ENCODE assay signal across 18 mouse cellular contexts in the genomic region with DNA sequence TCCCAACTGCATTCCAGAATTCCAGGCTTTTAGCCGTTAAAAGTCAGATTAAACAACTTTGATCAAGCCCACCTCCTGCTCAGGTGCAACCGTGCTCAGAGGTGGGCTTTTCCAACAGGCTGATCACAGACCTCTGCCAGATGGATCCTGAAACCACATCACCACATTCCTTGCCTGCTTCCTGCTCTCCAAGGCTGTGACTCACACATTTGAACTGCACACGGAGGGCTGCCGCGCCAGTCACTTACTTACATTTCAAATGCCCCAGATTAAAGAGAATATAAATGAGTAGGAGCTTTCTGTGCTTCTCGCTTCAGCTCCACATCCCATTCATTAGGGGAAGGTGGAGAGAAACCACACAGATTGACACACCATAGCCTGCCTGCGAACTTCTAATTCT.
DNase-seq lines count a peak whose midpoint lies in the region; ATAC-seq and TF ChIP-seq lines count a peak whose summit lies in the region.
"Had no signal": no experiment of that assay in that cellular context is flagged by ENCODE, and none has a peak within 500 bp of the region (broad histone marks: within the 10 kb centered on the region; RNA-seq: fewer than 3 reads in every experiment).

No protein-coding gene starts in this region.

- DNase-seq in frontal cortex, postnatal 14 days (ENCODE audit: low spot score in 2 of 2): no peak
- no peak for DNase-seq in kidney, adult 9 months
- no peak for DNase-seq in midbrain, embryonic 11.5 days (ENCODE audit: low spot score, missing footprints)
- DNase-seq in spleen, postnatal 4 days (ENCODE audit: low spot score in 2 of 2): no peak
- DNase-seq: B cell, adult 2 months; cerebellum, adult 8-10 months; forebrain, postnatal 0 days; gastrocnemius, postnatal 25 days; kidney, postnatal 25 days; liver; lung, adult 2 months; right cerebral cortex, postnatal 4 days; thymus, adult 18-20 months had no signal

- no peak overlapping the region for H3K4me2 ChIP-seq in kidney, embryonic 15.5 days
- H3K4me2 ChIP-seq in midbrain, embryonic 15.5 days: no peak overlapping the region
- H3K4me2 ChIP-seq in midbrain, embryonic 11.5 days: no peak overlapping the region
- H3K4me2 ChIP-seq in myocyte (ENCODE audit: low read depth): peak overlapping the region; percentile 48
- H3K4me2 ChIP-seq: neural tube, embryonic 13.5 days had no signal

- no peak overlapping the region for H3K4me3 ChIP-seq in kidney, embryonic 15.5 days (replicated peaks)
- no peak overlapping the region for H3K4me3 ChIP-seq in midbrain, embryonic 15.5 days
- H3K4me3 ChIP-seq in midbrain, embryonic 11.5 days (ENCODE audit: low read depth, low read length): no peak overlapping the region
- no peak overlapping the region for H3K4me3 ChIP-seq in myocyte
- H3K4me3 ChIP-seq: neural tube, embryonic 13.5 days had no signal

- peaks cover 2% of the 10 kb centered on the region; the same call in 1 of the 2 replicates for H3K4me1 ChIP-seq in kidney, embryonic 15.5 days
- H3K4me1 ChIP-seq in midbrain, embryonic 15.5 days: 0 out of 2 replicates have a peak, but pooled peaks cover 4% of the 10 kb centered on the region
- H3K4me1 ChIP-seq in midbrain, embryonic 11.5 days (ENCODE audit: control insufficient read depth, insufficient read depth, low read length): no peaks in the 10 kb centered on the region
- H3K4me1 ChIP-seq: neural tube, embryonic 13.5 days had no signal

- H3K27ac ChIP-seq in kidney, embryonic 15.5 days: peak overlapping the region; percentile 37; the same call in 1 of the 2 replicates
- H3K27ac ChIP-seq in midbrain, embryonic 15.5 days: no peak overlapping the region
- no peak overlapping the region for H3K27ac ChIP-seq in midbrain, embryonic 11.5 days (ENCODE audit: low read depth, low read length)
- H3K27ac ChIP-seq: neural tube, embryonic 13.5 days had no signal

- no peaks in the 10 kb centered on the region for H3K79me2 ChIP-seq in myocyte (ENCODE audit: control insufficient read depth, insufficient read depth)

- H3K27me3 ChIP-seq in kidney, embryonic 15.5 days: no peaks in the 10 kb centered on the region
- no peaks in the 10 kb centered on the region for H3K27me3 ChIP-seq in midbrain, embryonic 15.5 days (replicated peaks)
- no peaks in the 10 kb centered on the region for H3K27me3 ChIP-seq in midbrain, embryonic 11.5 days (ENCODE audit: control insufficient read depth, insufficient read depth, low read length)
- H3K27me3 ChIP-seq in myocyte (ENCODE audit: control insufficient read depth, insufficient read depth, insufficient read length): no peaks in the 10 kb centered on the region
- H3K27me3 ChIP-seq: neural tube, embryonic 13.5 days had no signal

- H3ac ChIP-seq in myocyte (ENCODE audit: control insufficient read depth, insufficient read length): no peak overlapping the region

- H3K9ac ChIP-seq in kidney, embryonic 15.5 days: no peak overlapping the region
- H3K9ac ChIP-seq in midbrain, embryonic 15.5 days: no peak overlapping the region
- no peak overlapping the region for H3K9ac ChIP-seq in midbrain, embryonic 11.5 days (ENCODE audit: low read length)
- H3K9ac ChIP-seq: forebrain, postnatal 0 days; neural tube, embryonic 13.5 days had no signal

- 48% methylated on average over 7 of the region's 7 CpGs for WGBS in kidney, embryonic 15.5 days
- 50% methylated on average over 7 of the region's 7 CpGs for WGBS in midbrain, embryonic 15.5 days
- WGBS in midbrain, embryonic 11.5 days: 58% methylated on average over 7 of the region's 7 CpGs

- peak; percentile 52; the same call in 1 of the 2 replicates for ATAC-seq in frontal cortex, adult (ENCODE audit: low TSS enrichment)
- ATAC-seq in kidney, embryonic 15.5 days (replicated peaks; ENCODE audit: low FRiP score): peak; percentile 52; the same call in 1 of the 2 replicates
- 0 out of 2 replicates have a peak, but pooled peaks have one; percentile 30 for ATAC-seq in midbrain, embryonic 15.5 days (replicated peaks)
- no peak for ATAC-seq in midbrain, embryonic 11.5 days (ENCODE audit: low FRiP score)
- ATAC-seq: forebrain, postnatal 0 days had no signal

- H3K9me3 ChIP-seq in kidney, embryonic 15.5 days (replicated peaks): no peaks in the 10 kb centered on the region
- H3K9me3 ChIP-seq in midbrain, embryonic 15.5 days: no peaks in the 10 kb centered on the region
- H3K9me3 ChIP-seq in midbrain, embryonic 11.5 days (ENCODE audit: control insufficient read depth, low read length): no peaks in the 10 kb centered on the region

- no peak for TF ChIP-seq POLR2A in myocyte (IDR thresholded peaks at IDR 0.05; ENCODE audit: insufficient read length, low read depth)

- H3K36me3 ChIP-seq in kidney, embryonic 15.5 days: no peaks in the 10 kb centered on the region
- no peaks in the 10 kb centered on the region for H3K36me3 ChIP-seq in midbrain, embryonic 15.5 days (replicated peaks)
- no peaks in the 10 kb centered on the region for H3K36me3 ChIP-seq in midbrain, embryonic 11.5 days (ENCODE audit: control insufficient read depth, insufficient read depth, low read length)
- H3K36me3 ChIP-seq in myocyte (ENCODE audit: control insufficient read depth, insufficient read depth): no peaks in the 10 kb centered on the region
- H3K36me3 ChIP-seq: neural tube, embryonic 13.5 days had no signal

TF ChIP-seq in myocyte, 11 proteins besides CTCF, POLR2A, EP300 and RAD21:
- TF ChIP-seq MYOD1 (IDR thresholded peaks at IDR 0.05; ENCODE audit: control insufficient read depth in 1 of 3, insufficient read length in 2 of 3, low read depth in 2 of 3): no peak
TF ChIP-seq in myocyte: peak in this region for 0.
